Mouse (Mus musculus) lung, embryonic 15.5 days (tissue): ENCODE data around the gene 1700017N19Rik. TPM values are rescaled to one million over a fixed set of nuclear protein-coding genes. Genes with fewer than 3 reads are reported as not detected.
"Not testable (repeated sequence)": the region's sequence is repeated elsewhere in the genome, so short reads cannot be mapped to it uniquely, and the experiment has no call there.

Experiments used
- ATAC-seq: fragments of 200-750 bp; cut with Nextera tagmentation; 2 replicates; pipeline ENCODE4 v1.8.0; 2017; ENCODE audit warnings: moderate number of reproducible peaks, borderline replicate concordance; ENCODE audit not compliant: low FRiP score, low TSS enrichment; ENCODE audit errors: extremely low read depth
- H3K27ac ChIP-seq: fragments of 300-500 bp; sonication (generic); 2 replicates; pipeline ENCODE4 v1.5.1; 2015; ENCODE audit warnings: moderate library complexity, mild to moderate bottlenecking, inconsistent platforms
- H3K27me3 ChIP-seq: fragments of 300-500 bp; sonication (generic); 2 replicates; pipeline ENCODE4 v1.6.1; 2015; ENCODE audit warnings: inconsistent platforms
- H3K36me3 ChIP-seq: fragments of 300-500 bp; sonication (generic); 2 replicates; pipeline ENCODE4 v1.6.1; 2015; ENCODE audit warnings: inconsistent platforms
- H3K4me1 ChIP-seq: fragments of 300-500 bp; sonication (generic); 2 replicates; pipeline ENCODE4 v1.6.1; 2015; ENCODE audit warnings: inconsistent platforms
- H3K4me2 ChIP-seq: fragments of 300-500 bp; sonication (generic); 2 replicates; pipeline ENCODE4 v1.6.1; 2015; ENCODE audit warnings: inconsistent platforms, mild to moderate bottlenecking, moderate library complexity
- H3K4me3 ChIP-seq: fragments of 300-500 bp; sonication (generic); 2 replicates; pipeline ENCODE4 v1.5.1; 2015; ENCODE audit warnings: mild to moderate bottlenecking, inconsistent platforms
- H3K9ac ChIP-seq: fragments of 300-500 bp; sonication (generic); 2 replicates; pipeline ENCODE4 v1.6.1; 2015; ENCODE audit warnings: inconsistent platforms
- H3K9me3 ChIP-seq: fragments of 300-500 bp; sonication (generic); 2 replicates; pipeline ENCODE4 v1.6.1; 2016; ENCODE audit warnings: inconsistent platforms
- WGBS: fragments of 180-500 bp; shearing (Covaris S2); methylation state at CpG from one replicate; pipeline ENCODE4 v1.1.7; 2015; 5-methylcytosine and 5-hydroxymethylcytosine counted together
- polyA plus RNA-seq: library from polyadenylated mRNA; unstranded; fragments of >200 nt; fragmentation: Nextera tagmentation; extraction: Ambion mirVana; gene quantifications from 2 replicates; pipeline ENCODE4 v1.2.1, GENCODE M21; 2015

Gene 1700017N19Rik
- not detected in 2 replicates for polyA plus RNA-seq

DNA sequence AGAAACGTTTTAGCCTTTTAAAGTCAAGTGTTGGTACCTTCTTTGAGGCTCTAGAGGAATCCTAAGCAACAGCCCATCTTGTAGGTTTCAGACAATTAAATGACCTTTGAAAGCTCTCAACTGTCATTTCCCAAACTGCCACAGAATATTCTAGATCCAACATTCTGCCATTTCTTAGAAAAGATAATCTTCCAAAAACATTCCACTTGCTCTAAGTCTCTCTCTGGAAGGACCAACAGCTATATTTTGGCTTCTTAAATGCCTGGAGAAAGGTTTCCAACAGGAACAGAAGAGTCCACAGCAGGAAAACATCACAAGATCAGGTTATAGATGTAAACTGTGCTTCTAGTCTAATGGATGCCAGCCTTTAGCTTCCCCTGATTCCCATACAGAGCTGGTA, at the start of gene 1700017N19Rik, which contains the start of gene 4930430F08Rik:
Gene 1700017N19Rik (plus strand): TSS at position 162 of the 400 bp plus-strand sequence.
Gene 4930430F08Rik (minus strand): TSS at position 101 of the 400 bp plus-strand sequence.
- Histone ChIP-seq H3K4me3 (peak within 1 kb of the TSS; percentile 60), H3K9me3 (no peaks in the 10 kb centered on the region), H3K9ac (no peak within 1 kb of the TSS), H3K36me3 (no peaks in the 10 kb centered on the region), H3K4me1 (peaks cover 4% of the 10 kb centered on the region; the same call in 1 of the 2 replicates), H3K27me3 (no peaks in the 10 kb centered on the region), H3K27ac (no peak within 1 kb of the TSS), H3K4me2 (peak within 1 kb of the TSS; percentile 70)
- no peak for ATAC-seq
- 74% methylated on average over 1 of the region's 1 CpGs for WGBS

DNA sequence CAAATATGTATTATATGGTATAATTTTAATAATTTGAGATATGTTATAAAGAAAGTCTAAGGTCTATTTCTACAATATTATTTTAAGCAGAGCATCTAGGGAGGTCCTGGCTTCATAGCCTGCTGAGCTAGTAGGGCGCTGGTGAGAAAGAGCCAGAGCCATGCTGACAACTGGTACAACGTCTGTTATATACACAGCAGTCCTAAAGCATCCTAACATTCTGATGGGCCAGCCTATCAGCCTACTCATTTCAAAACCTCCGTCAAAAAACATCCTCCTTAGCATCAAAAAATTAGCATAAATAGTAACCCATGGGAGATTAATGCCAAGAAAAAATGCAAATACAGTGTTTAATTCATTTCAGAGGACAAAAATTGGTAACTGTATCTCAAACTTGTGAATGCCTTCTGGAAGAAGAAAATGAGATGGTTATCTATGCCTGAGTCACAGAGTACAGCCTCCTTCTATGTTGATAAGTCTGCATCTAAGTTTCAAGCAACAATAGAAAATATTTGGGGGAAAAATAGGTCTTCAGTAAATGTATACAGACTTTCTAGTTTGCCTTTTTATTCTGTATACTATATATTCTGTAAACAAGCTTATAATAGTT, 33.6 kb upstream of the 1700017N19Rik start:
- no peak overlapping the region for H3K9ac ChIP-seq
- WGBS, result 71% methylated on average over 3 of the region's 3 CpGs
- H3K4me3 ChIP-seq, result no peak overlapping the region
- no peak overlapping the region for H3K27ac ChIP-seq
- peaks cover 2% of the 10 kb centered on the region; the same call in 1 of the 2 replicates for H3K36me3 ChIP-seq
- no peaks in the 10 kb centered on the region for H3K9me3 ChIP-seq
- no peaks in the 10 kb centered on the region for H3K4me1 ChIP-seq
- ATAC-seq, result no peak
- H3K4me2 ChIP-seq, result no peak overlapping the region
- no peaks in the 10 kb centered on the region for H3K27me3 ChIP-seq

DNA sequence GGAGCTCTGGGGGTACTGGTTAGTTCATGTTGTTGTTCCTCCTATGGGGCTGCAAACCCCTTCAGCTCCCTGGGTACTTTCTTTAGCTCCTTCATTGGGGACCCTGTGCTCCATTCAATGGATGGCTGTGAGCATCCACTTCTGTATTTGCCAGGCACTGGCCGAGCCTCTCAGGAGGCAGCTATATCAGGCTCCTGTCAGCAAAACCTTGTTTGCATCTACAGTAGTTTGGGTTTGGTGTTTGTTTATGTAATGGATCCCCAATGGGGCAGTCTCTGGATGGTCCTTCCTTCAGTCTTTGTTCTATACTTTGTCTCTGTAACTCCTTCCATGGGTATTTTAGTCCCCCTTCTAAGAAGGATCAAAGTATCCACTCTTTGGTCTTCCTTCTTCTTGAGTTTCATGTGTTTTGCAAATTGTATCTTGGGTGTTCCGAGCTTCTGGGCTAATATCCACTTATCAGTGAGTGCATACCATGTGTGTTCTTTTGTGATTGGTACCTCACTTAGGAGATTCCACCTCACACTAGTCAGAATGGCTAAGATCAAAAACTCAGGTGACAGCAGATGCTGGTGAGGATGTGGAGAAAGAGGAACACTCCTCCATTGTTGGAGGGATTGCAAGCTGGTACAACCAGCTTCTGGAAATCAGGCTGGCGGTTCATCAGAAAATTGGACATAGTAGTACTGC, 29.9 kb upstream of the 1700017N19Rik start:
- H3K4me2 ChIP-seq, ATAC-seq, H3K36me3 ChIP-seq, H3K4me3 ChIP-seq, H3K27ac ChIP-seq, H3K9me3 ChIP-seq, H3K9ac ChIP-seq, H3K4me1 ChIP-seq, H3K27me3 ChIP-seq: not testable (repeated sequence)
- WGBS, result 90% methylated on average over 3 of the region's 3 CpGs

- ATAC-seq, result no peak
- Histone ChIP-seq H3K27ac (no peak overlapping the region), H3K9me3 (no peaks in the 10 kb centered on the region), H3K36me3 (peaks cover 11% of the 10 kb centered on the region; the same call in 1 of the 2 replicates), H3K27me3 (no peaks in the 10 kb centered on the region), H3K4me2 (no peak overlapping the region), H3K9ac (no peak overlapping the region), H3K4me1 (no peaks in the 10 kb centered on the region), H3K4me3 (no peak overlapping the region)
- 82% methylated on average over 3 of the region's 3 CpGs for WGBS
Observed at GRCm38 (mm10) chr10:100564112-100564511, 26.2 kb upstream of the 1700017N19Rik start.

DNA sequence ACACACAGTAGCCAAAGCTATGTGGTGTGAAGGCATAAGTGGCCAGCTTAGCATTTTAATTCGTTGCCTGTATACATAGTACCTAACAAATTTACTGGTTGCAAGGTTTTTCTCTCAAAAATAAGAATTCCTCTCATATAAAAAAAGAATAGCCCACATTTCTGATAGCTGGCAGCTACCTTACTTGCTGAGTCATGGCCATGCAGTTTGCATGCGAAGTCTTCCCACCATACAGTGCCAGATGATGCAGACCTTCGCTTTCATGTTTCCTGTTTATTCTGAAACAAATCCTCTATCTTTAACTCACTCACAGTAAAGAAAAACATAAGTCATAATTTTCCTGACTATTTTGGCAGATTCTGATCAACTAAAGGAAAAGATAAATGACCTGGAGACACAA, 18.6 kb upstream of the 1700017N19Rik start:
- Histone ChIP-seq H3K9ac (no peak overlapping the region), H3K9me3 (no peaks in the 10 kb centered on the region), H3K4me3 (no peak overlapping the region), H3K4me1 (no peaks in the 10 kb centered on the region), H3K27ac (no peak overlapping the region), H3K27me3 (no peaks in the 10 kb centered on the region), H3K36me3 (peaks cover 15% of the 10 kb centered on the region; the same call in 1 of the 2 replicates), H3K4me2 (no peak overlapping the region)
- WGBS, result 83% methylated on average over 3 of the region's 3 CpGs
- no peak for ATAC-seq

- Histone ChIP-seq H3K36me3 (peaks cover 20% of the 10 kb centered on the region), H3K4me3 (no peak overlapping the region), H3K4me1 (no peaks in the 10 kb centered on the region), H3K27ac (no peak overlapping the region), H3K4me2 (no peak overlapping the region), H3K9ac (no peak overlapping the region), H3K27me3 (no peaks in the 10 kb centered on the region), H3K9me3 (no peaks in the 10 kb centered on the region)
- ATAC-seq, result no peak
- WGBS, result 86% methylated on average over 7 of the region's 7 CpGs
Observed at GRCm38 (mm10) chr10:100574505-100575149, 15.7 kb upstream of the 1700017N19Rik start.

GRCm38 (mm10) chr10:100575294-100575693, 15.0 kb upstream of the 1700017N19Rik start:
- no peak for ATAC-seq
- no peak overlapping the region for H3K9ac ChIP-seq
- no peak overlapping the region for H3K4me2 ChIP-seq
- 89% methylated on average over 7 of the region's 7 CpGs for WGBS
- H3K27me3 ChIP-seq, result no peaks in the 10 kb centered on the region
- peaks cover 20% of the 10 kb centered on the region for H3K36me3 ChIP-seq
- no peak overlapping the region for H3K4me3 ChIP-seq
- no peak overlapping the region for H3K27ac ChIP-seq
- H3K4me1 ChIP-seq, result no peaks in the 10 kb centered on the region
- H3K9me3 ChIP-seq, result no peaks in the 10 kb centered on the region

DNA sequence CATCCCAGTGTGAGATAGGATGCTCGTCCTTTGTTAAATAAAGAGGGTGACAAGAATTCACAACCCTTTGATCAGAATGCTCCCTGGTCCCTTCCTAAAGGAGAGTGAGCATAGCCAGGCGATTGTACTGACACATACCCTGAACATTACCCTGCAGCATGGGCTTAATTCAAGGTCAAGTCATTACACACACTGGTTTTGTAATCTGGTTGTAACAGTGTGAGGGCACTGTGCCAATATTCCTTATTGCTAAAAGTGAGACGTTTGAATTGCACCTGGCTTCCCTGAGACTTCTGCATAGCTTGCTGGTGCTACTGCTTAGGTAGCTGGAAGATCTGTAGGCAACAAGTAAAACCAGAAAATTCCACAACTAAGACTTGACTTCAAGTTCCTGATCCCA, 6.1 kb upstream of the 1700017N19Rik start:
- H3K27me3 ChIP-seq, result no peaks in the 10 kb centered on the region
- ATAC-seq, result no peak
- no peak overlapping the region for H3K4me2 ChIP-seq
- H3K9ac ChIP-seq, result no peak overlapping the region
- H3K36me3 ChIP-seq, result no peaks in the 10 kb centered on the region; the same call in 1 of the 2 replicates
- no peak overlapping the region for H3K4me3 ChIP-seq
- no peaks in the 10 kb centered on the region for H3K9me3 ChIP-seq
- H3K27ac ChIP-seq, result no peak overlapping the region
- H3K4me1 ChIP-seq, result peaks cover 4% of the 10 kb centered on the region; the same call in 1 of the 2 replicates
- 68% methylated on average over 3 of the region's 3 CpGs for WGBS

DNA sequence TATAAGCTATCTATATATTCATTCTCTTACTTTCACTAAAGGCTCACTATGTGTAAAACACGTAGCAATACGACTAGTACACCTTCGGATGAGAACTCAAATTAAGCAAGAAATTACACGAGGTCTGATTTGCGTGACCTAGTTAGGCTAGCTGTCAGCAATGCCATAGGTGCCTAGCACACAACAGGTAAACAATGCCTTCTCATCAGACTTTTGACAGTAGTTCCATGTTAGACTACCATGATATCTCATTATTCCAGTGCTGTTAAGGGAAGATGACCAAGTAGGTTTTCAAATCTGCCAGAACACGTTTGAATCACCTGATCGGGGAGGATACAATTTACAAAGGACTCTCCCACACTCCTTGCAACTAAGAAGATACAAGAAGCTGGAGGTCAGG, 1.8 kb upstream of the 1700017N19Rik start:
- peak overlapping the region; percentile 60 for H3K4me3 ChIP-seq
- peaks cover 4% of the 10 kb centered on the region; the same call in 1 of the 2 replicates for H3K4me1 ChIP-seq
- H3K9me3 ChIP-seq, result no peaks in the 10 kb centered on the region
- no peaks in the 10 kb centered on the region; the same call in 1 of the 2 replicates for H3K36me3 ChIP-seq
- H3K4me2 ChIP-seq, result peak overlapping the region; percentile 70
- no peak for ATAC-seq
- WGBS, result 32% methylated on average over 7 of the region's 7 CpGs
- H3K27ac ChIP-seq, result no peak overlapping the region
- H3K27me3 ChIP-seq, result no peaks in the 10 kb centered on the region
- peak overlapping the region; percentile 48 for H3K9ac ChIP-seq

- whole genome bisulfite sequencing, result under 1% methylated on average over 31 of the region's 31 CpGs
- H3K4me1 ChIP-seq, result peaks cover 4% of the 10 kb centered on the region; the same call in 1 of the 2 replicates
- H3K9me3 ChIP-seq, result no peaks in the 10 kb centered on the region
- peak overlapping the region; percentile 48 for H3K9ac ChIP-seq
- peak overlapping the region; percentile 18; the same call in 1 of the 2 replicates for H3K27ac ChIP-seq
- H3K36me3 ChIP-seq, result no peaks in the 10 kb centered on the region; the same call in 1 of the 2 replicates
- ATAC-seq, result peak; percentile 99
- H3K4me3 ChIP-seq, result peak overlapping the region; percentile 60
- peak overlapping the region; percentile 70 for H3K4me2 ChIP-seq
- no peaks in the 10 kb centered on the region for H3K27me3 ChIP-seq
Observed at GRCm38 (mm10) chr10:100588932-100589388, 1.3 kb upstream of the 1700017N19Rik start.

- Histone ChIP-seq H3K27me3 (no peaks in the 10 kb centered on the region), H3K4me2 (no peak overlapping the region), H3K9ac (no peak overlapping the region), H3K4me1 (no peaks in the 10 kb centered on the region), H3K27ac (no peak overlapping the region), H3K36me3 (no peaks in the 10 kb centered on the region), H3K9me3 (no peaks in the 10 kb centered on the region), H3K4me3 (no peak overlapping the region)
- no peak for ATAC-seq
- 64% methylated on average over 3 of the region's 3 CpGs for WGBS
Observed at GRCm38 (mm10) chr10:100598339-100598738, 8.1 kb downstream of the 1700017N19Rik start.
